Mouse (Mus musculus) 3T3-L1 (cell line): ENCODE data around the gene Gm20388.

Experiments used
- DNase-seq: peaks from one replicate; pipeline ENCODE4 v3.0.0-alpha.2; 2015; ENCODE audit warnings: low read depth, low spot score

Gm20388 gene

GRCm38 (mm10) chr8:122789796-122790195 lies 2879.2 kb downstream of the Gm20388 start:
- DNase-seq: no peak

- DNase-seq: no peak
Measured at GRCm38 (mm10) chr8:122793375-122794174, 2882.9 kb downstream of the Gm20388 start.

GRCm38 (mm10) chr8:122794175-122794454 lies 2883.5 kb downstream of the Gm20388 start:
- no peak for DNase-seq

GRCm38 (mm10) chr8:122803906-122804761 lies 2893.5 kb downstream of the Gm20388 start:
- DNase-seq: peak; percentile 56

- peak; percentile 59 for DNase-seq
Measured at GRCm38 (mm10) chr8:122805349-122805748, 2894.7 kb downstream of the Gm20388 start.

- no peak for DNase-seq
Measured at GRCm38 (mm10) chr8:122806956-122807538, 2896.4 kb downstream of the Gm20388 start.

- no peak for DNase-seq
Measured at GRCm38 (mm10) chr8:122807907-122808306, 2897.3 kb downstream of the Gm20388 start.

GRCm38 (mm10) chr8:122810376-122810775 lies 2899.7 kb downstream of the Gm20388 start:
- no peak for DNase-seq

- DNase-seq: no peak
Measured at GRCm38 (mm10) chr8:122811870-122812494, 2901.3 kb downstream of the Gm20388 start.

GRCm38 (mm10) chr8:122812610-122813250 lies 2902.1 kb downstream of the Gm20388 start:
- DNase-seq: no peak

- no peak for DNase-seq
Measured at GRCm38 (mm10) chr8:122814608-122815007, 2904.0 kb downstream of the Gm20388 start.

GRCm38 (mm10) chr8:122816965-122817364 lies 2906.3 kb downstream of the Gm20388 start:
- no peak for DNase-seq

GRCm38 (mm10) chr8:122817724-122818496 lies 2907.3 kb downstream of the Gm20388 start:
- peak; percentile 66 for DNase-seq

- DNase-seq: no peak
Measured at GRCm38 (mm10) chr8:122819776-122820175, 2909.1 kb downstream of the Gm20388 start.

- no peak for DNase-seq
Measured at GRCm38 (mm10) chr8:122824571-122824970, 2913.9 kb downstream of the Gm20388 start.

GRCm38 (mm10) chr8:122824986-122825385 lies 2914.3 kb downstream of the Gm20388 start:
- DNase-seq: no peak

GRCm38 (mm10) chr8:122825408-122825807 lies 2914.8 kb downstream of the Gm20388 start:
- no peak for DNase-seq

- DNase-seq: peak; percentile 46
Measured at GRCm38 (mm10) chr8:122829396-122829795, 2918.8 kb downstream of the Gm20388 start.

GRCm38 (mm10) chr8:122830349-122831061 lies 2919.9 kb downstream of the Gm20388 start:
- peak; percentile 85 for DNase-seq

- DNase-seq: no peak
Measured at GRCm38 (mm10) chr8:122834416-122834815, 2923.8 kb downstream of the Gm20388 start.
